In genomic region chr12:79089182-79089812, GRCm38 (mm10) we compare ENCODE assay signal across 7 mouse cellular contexts. TPM values are rescaled to one million over a fixed set of nuclear protein-coding genes. Genes with fewer than 3 reads are reported as not detected.
DNase-seq lines count a peak whose midpoint lies in the region; ATAC-seq lines count a peak whose summit lies in the region.

TSS of gene Pigh (minus strand) at chr12:79089651.

- WGBS in embryonic facial prominence, embryonic 10.5 days = under 1% methylated on average over 53 of the region's 53 CpGs
- WGBS in limb, embryonic 10.5 days = under 1% methylated on average over 53 of the region's 53 CpGs
- WGBS in midbrain, embryonic 13.5 days = under 1% methylated on average over 49 of the region's 53 CpGs

- H3K4me2 ChIP-seq in midbrain, embryonic 13.5 days (replicated peaks) = peak within 1 kb of the TSS; percentile 70

- no peaks in the 10 kb centered on the region for H3K27me3 ChIP-seq in embryonic facial prominence, embryonic 10.5 days (replicated peaks; ENCODE audit: low read depth, poor library complexity, severe bottlenecking)
- H3K27me3 ChIP-seq in limb, embryonic 10.5 days (ENCODE audit: low read depth, poor library complexity, severe bottlenecking) = no peaks in the 10 kb centered on the region
- no peaks in the 10 kb centered on the region for H3K27me3 ChIP-seq in midbrain, embryonic 13.5 days

- peaks cover 10% of the 10 kb centered on the region for H3K4me1 ChIP-seq in embryonic facial prominence, embryonic 10.5 days
- peaks cover 18% of the 10 kb centered on the region for H3K4me1 ChIP-seq in limb, embryonic 10.5 days
- H3K4me1 ChIP-seq in midbrain, embryonic 13.5 days (replicated peaks) = peaks cover 21% of the 10 kb centered on the region

- H3K36me3 ChIP-seq in embryonic facial prominence, embryonic 10.5 days (replicated peaks) = peaks cover 20% of the 10 kb centered on the region
- peaks cover 19% of the 10 kb centered on the region for H3K36me3 ChIP-seq in limb, embryonic 10.5 days
- peaks cover 11% of the 10 kb centered on the region for H3K36me3 ChIP-seq in midbrain, embryonic 13.5 days

- H3K9me3 ChIP-seq in embryonic facial prominence, embryonic 10.5 days = no peaks in the 10 kb centered on the region
- H3K9me3 ChIP-seq in limb, embryonic 10.5 days (replicated peaks) = no peaks in the 10 kb centered on the region
- no peaks in the 10 kb centered on the region for H3K9me3 ChIP-seq in midbrain, embryonic 13.5 days

- H3K27ac ChIP-seq in embryonic facial prominence, embryonic 10.5 days (replicated peaks) = peak within 1 kb of the TSS; percentile 92
- peak within 1 kb of the TSS; percentile 93 for H3K27ac ChIP-seq in limb, embryonic 10.5 days
- peak within 1 kb of the TSS; percentile 64; the same call in 1 of the 2 replicates for H3K27ac ChIP-seq in midbrain, embryonic 13.5 days

- DNase-seq in adrenal gland, postnatal 10 days = peak; percentile 90
- DNase-seq in embryonic facial prominence, embryonic 10.5 days (ENCODE audit: low spot score) = peak; percentile 92
- no peak for DNase-seq in gonadal fat pad, adult 2 months (ENCODE audit: low read depth)
- peak; percentile 85 for DNase-seq in kidney, adult 11 months
- peak; percentile 91 for DNase-seq in limb, embryonic 10.5 days (ENCODE audit: low spot score)
- DNase-seq in spleen, adult 12 weeks (ENCODE audit: low spot score) = peak; percentile 71

- H3K4me3 ChIP-seq in embryonic facial prominence, embryonic 10.5 days = peak within 1 kb of the TSS; percentile 92
- H3K4me3 ChIP-seq in limb, embryonic 10.5 days = peak within 1 kb of the TSS; percentile 69
- peak within 1 kb of the TSS; percentile 65 for H3K4me3 ChIP-seq in midbrain, embryonic 13.5 days (replicated peaks)

- peak within 1 kb of the TSS; percentile 86 for H3K9ac ChIP-seq in midbrain, embryonic 13.5 days (replicated peaks)

- ATAC-seq in midbrain, embryonic 13.5 days = peak; percentile 99

RNA-seq across cellular contexts. Expression of gene Pigh, which starts in this region (rescaled TPM):
- total RNA-seq in adrenal gland, postnatal 10 days (2021) = 1 to 10 TPM; 7.1 to 9.5 TPM
- 32.7 and 33.4 TPM in 2 replicates for polyA plus RNA-seq in embryonic facial prominence, embryonic 10.5 days (2016; fragmentation: Nextera tagmentation; extraction: Ambion mirVana)
- 12.3 and 12.5 TPM in 2 replicates for polyA plus RNA-seq in gonadal fat pad, adult 2 months (2012; rRNA removed)
- 28.4 and 34.4 TPM in 2 replicates for polyA plus RNA-seq in limb, embryonic 10.5 days (2016; fragmentation: Nextera tagmentation; extraction: Ambion mirVana)
- polyA plus RNA-seq in midbrain, embryonic 13.5 days (2015; fragmentation: Nextera tagmentation; extraction: Ambion mirVana) = 25.3 and 26.4 TPM in 2 replicates
